Mouse (Mus musculus) spleen, adult 18-20 months (tissue): ENCODE results near the gene Nlrp4b.
"Not testable (repeated sequence)": the region's sequence is repeated elsewhere in the genome, so short reads cannot be mapped to it uniquely, and the experiment has no call there.

Experiments used
- DNase-seq, 2 experiments: peaks; one replicate each; pipeline ENCODE4 v3.0.0; 2022; ENCODE audit warnings: mixed read lengths in 2 of 2

Gene Nlrp4b

DNA sequence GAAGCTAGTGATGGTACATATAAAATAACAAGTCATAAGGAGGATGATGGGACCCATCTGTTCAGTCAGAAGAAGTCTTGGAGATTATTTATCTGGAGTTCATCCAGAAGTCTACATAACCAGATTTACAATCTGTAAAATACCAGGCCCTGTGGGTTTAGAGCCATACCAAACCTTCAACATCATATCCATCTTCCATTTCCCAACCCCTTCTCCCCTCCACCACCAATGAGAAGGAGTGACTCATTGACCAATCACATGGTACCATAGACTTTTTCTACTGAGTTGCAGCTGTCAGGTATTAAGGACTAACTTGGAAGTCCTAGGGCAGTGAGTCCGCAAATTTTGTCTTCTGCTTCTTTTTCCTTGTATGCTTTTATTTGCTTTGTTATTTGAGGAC lies at the start of gene Nlrp4b:
Nlrp4b (plus strand) TSS at position 301 of the 400 bp plus-strand sequence.
- DNase-seq: no peak

- no peak for DNase-seq
Measured at GRCm38 (mm10) chr7:10754264-10754663, 66.7 kb downstream of the Nlrp4b start, which contains the start of gene Vmn1r71. Vmn1r71 (minus strand) TSS chr7:10754364.

DNA sequence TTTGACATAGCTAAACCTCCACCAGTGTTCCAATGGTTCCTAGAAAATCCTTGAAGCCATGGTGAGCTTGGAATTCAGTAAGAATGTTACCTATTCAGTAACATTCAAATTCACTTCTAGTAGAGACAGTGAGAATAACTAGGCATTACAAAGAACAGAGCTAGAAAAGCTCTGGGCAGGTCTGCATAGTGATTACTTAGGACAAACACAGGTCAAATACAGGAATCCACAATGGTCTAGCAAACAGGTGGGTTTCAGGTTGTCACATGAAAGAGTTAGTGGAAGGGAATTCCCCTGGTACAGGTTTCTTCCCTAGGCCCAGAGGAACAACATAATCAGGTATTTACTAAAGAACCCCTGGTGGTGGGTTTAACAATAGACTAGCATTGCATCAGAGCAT lies 70.0 kb downstream of the Nlrp4b start:
- not testable (repeated sequence) for DNase-seq
